Mouse (Mus musculus): ENCODE data around the gene Alpi.
A peak's percentile ranks its signal among the peaks of the same experiment; 100 is the strongest.

The Alpi gene

GRCm38 (mm10) chr1:87101411-87101810, at the start of gene Alpi:
TSS of gene Alpi (minus strand) at chr1:87101606.
- DNase-seq (ENCODE audit: low spot score in 2 of 2): no peak

- DNase-seq (ENCODE audit: low spot score in 2 of 2): no peak
These were observed 48.0 kb upstream of the Alpi start for GRCm38 (mm10) chr1:87149422-87149821.

GRCm38 (mm10) chr1:87143141-87143540, 41.7 kb upstream of the Alpi start:
- DNase-seq (ENCODE audit: low spot score in 2 of 2): no peak

GRCm38 (mm10) chr1:87142456-87142855, 41.0 kb upstream of the Alpi start:
- DNase-seq (ENCODE audit: low spot score in 2 of 2): no peak

- no peak for DNase-seq (ENCODE audit: low spot score in 2 of 2)
These were observed 40.1 kb upstream of the Alpi start for GRCm38 (mm10) chr1:87141550-87141949.

GRCm38 (mm10) chr1:87131803-87132202, 30.4 kb upstream of the Alpi start:
- no peak for DNase-seq (ENCODE audit: low spot score in 2 of 2)

- DNase-seq (ENCODE audit: low spot score in 2 of 2): no peak
These were observed 26.0 kb upstream of the Alpi start for GRCm38 (mm10) chr1:87127206-87128030.

GRCm38 (mm10) chr1:87124673-87125072, 23.3 kb upstream of the Alpi start, which contains the start of gene Akp3:
TSS of gene Akp3 (plus strand) at chr1:87124973.
- DNase-seq (ENCODE audit: low spot score in 2 of 2): no peak

GRCm38 (mm10) chr1:87114784-87115183, 13.4 kb upstream of the Alpi start:
- no peak for DNase-seq (ENCODE audit: low spot score in 2 of 2)

GRCm38 (mm10) chr1:87111719-87112354, 10.4 kb upstream of the Alpi start:
- DNase-seq (ENCODE audit: low spot score in 2 of 2): no peak

- DNase-seq (ENCODE audit: low spot score in 2 of 2): no peak
These were observed 7.2 kb upstream of the Alpi start for GRCm38 (mm10) chr1:87108564-87108963.

- no peak for DNase-seq (ENCODE audit: low spot score in 2 of 2)
These were observed 5.1 kb upstream of the Alpi start for GRCm38 (mm10) chr1:87106536-87106935.

GRCm38 (mm10) chr1:87103936-87104335, 2.5 kb upstream of the Alpi start:
- DNase-seq (ENCODE audit: low spot score in 2 of 2): no peak

- DNase-seq (ENCODE audit: low spot score in 2 of 2): no peak
These were observed 708 bp upstream of the Alpi start for GRCm38 (mm10) chr1:87102114-87102513.

GRCm38 (mm10) chr1:87098358-87098975, 2.9 kb downstream of the Alpi start:
- peak; percentile 8 to 36 for DNase-seq (ENCODE audit: low spot score in 2 of 2)

- no peak for DNase-seq (ENCODE audit: low spot score in 2 of 2)
These were observed 5.8 kb downstream of the Alpi start for GRCm38 (mm10) chr1:87095642-87096041.

GRCm38 (mm10) chr1:87089828-87090227, 11.6 kb downstream of the Alpi start, which contains the start of gene Alppl2:
TSS of gene Alppl2 (minus strand) at chr1:87089928.
- DNase-seq (ENCODE audit: low spot score in 2 of 2): no peak

GRCm38 (mm10) chr1:87089251-87089650, 12.2 kb downstream of the Alpi start:
- DNase-seq (ENCODE audit: low spot score in 2 of 2): no peak

- no peak for DNase-seq (ENCODE audit: low spot score in 2 of 2)
These were observed 14.4 kb downstream of the Alpi start for GRCm38 (mm10) chr1:87086964-87087363.

- no peak for DNase-seq (ENCODE audit: low spot score in 2 of 2)
These were observed 15.2 kb downstream of the Alpi start for GRCm38 (mm10) chr1:87086196-87086595.

- no peak for DNase-seq (ENCODE audit: low spot score in 2 of 2)
These were observed 27.6 kb downstream of the Alpi start for GRCm38 (mm10) chr1:87073776-87074175.

GRCm38 (mm10) chr1:87070720-87071119, 30.7 kb downstream of the Alpi start:
- peak in 1 of 2 experiments; percentile 13 for DNase-seq (ENCODE audit: low spot score in 2 of 2)

GRCm38 (mm10) chr1:87060913-87061312, 40.5 kb downstream of the Alpi start:
- no peak for DNase-seq (ENCODE audit: low spot score in 2 of 2)

Data from natural killer cell, adult 2 months (primary cell).